Mouse (Mus musculus) kidney, embryonic 16.5 days (tissue): ENCODE measurements at regions not wholly inside any gene's neighbourhood (a gene's known extent, or its start where the extent isn't known, plus 50 kb on each side); places are given as distances from the start of the nearest gene placed in this dataset.
A peak's percentile ranks its signal among the peaks of the same experiment; 100 is the strongest.

ENCODE experiments used
- ATAC-seq: fragments of 200-750 bp; cut with Nextera tagmentation; 2 replicates; pipeline ENCODE4 v1.8.0; 2017; ENCODE audit warnings: moderate TSS enrichment; ENCODE audit not compliant: low FRiP score, low TSS enrichment
- H3K27ac ChIP-seq: fragments of 300-500 bp; sonication (generic); 2 replicates; pipeline ENCODE4 v1.5.1; 2014; ENCODE audit warnings: low read length
- H3K27me3 ChIP-seq: fragments of 300-500 bp; sonication (generic); 2 replicates; pipeline ENCODE4 v1.6.1; 2014; ENCODE audit warnings: low read length, control low read depth, mixed read lengths; ENCODE audit not compliant: insufficient read depth
- H3K36me3 ChIP-seq: fragments of 300-500 bp; sonication (generic); 2 replicates; pipeline ENCODE4 v1.6.1; 2014; ENCODE audit warnings: low read length, control low read depth, mixed read lengths; ENCODE audit not compliant: insufficient read depth
- H3K4me1 ChIP-seq: fragments of 300-500 bp; sonication (generic); 2 replicates; pipeline ENCODE4 v1.6.1; 2014; ENCODE audit warnings: low read length, control low read depth, mixed read lengths; ENCODE audit not compliant: insufficient read depth
- H3K4me2 ChIP-seq: fragments of 300-500 bp; sonication (generic); replicated peaks from 2 replicates; pipeline ENCODE4 v1.6.1; 2014; ENCODE audit warnings: low read depth, low read length
- H3K4me3 ChIP-seq: fragments of 300-500 bp; sonication (generic); 2 replicates; pipeline ENCODE4 v1.5.1; 2014; ENCODE audit warnings: mild to moderate bottlenecking, low read length
- H3K9ac ChIP-seq: fragments of 300-500 bp; sonication (generic); replicated peaks from 2 replicates; pipeline ENCODE4 v1.6.1; 2014; ENCODE audit warnings: low read length
- H3K9me3 ChIP-seq: fragments of 300-500 bp; sonication (generic); 2 replicates; pipeline ENCODE4 v1.6.1; 2016; ENCODE audit warnings: low read length, control low read depth
- WGBS: fragments of 180-500 bp; shearing (Covaris S2); extraction: QIAGEN DNeasy Blood & Tissue Kit; methylation state at CpG from one replicate; pipeline ENCODE4 v1.1.7; 2014; 5-methylcytosine and 5-hydroxymethylcytosine counted together

DNA sequence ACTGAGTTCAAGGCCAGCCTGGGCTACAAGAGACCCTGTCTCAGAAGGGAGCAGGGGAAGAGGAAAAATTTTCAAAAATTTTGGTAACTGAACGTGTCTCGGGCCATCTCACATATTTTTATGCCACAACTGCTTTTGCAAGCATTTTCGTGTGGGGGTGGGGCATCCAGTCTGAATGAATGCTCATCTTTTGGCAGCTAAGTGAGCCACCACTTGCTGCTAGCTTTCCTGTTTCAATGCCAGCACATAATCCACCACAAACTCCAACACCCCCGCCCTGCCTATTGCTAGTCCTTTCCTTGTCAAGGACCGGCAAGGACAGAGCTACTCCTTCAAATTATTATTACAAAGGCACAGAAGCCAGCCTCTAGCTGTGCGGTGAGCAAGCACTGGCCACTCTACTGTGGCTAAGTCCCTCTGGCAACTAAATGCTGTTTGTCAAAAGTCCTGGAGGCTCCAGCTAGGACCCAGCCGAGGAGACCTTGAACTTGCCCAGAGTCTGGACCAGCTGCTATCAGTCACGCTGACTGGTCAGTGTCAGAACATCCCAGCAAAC lies 148.0 kb downstream of the 2410131K14Rik start:
- H3K4me1 ChIP-seq = peaks cover 7% of the 10 kb centered on the region
- H3K9me3 ChIP-seq = peaks cover 21% of the 10 kb centered on the region
- H3K4me3 ChIP-seq = no peak overlapping the region
- 79% methylated on average over 8 of the region's 8 CpGs for WGBS
- no peak overlapping the region for H3K4me2 ChIP-seq
- H3K9ac ChIP-seq = no peak overlapping the region
- ATAC-seq = no peak
- H3K36me3 ChIP-seq = no peaks in the 10 kb centered on the region
- peaks cover 10% of the 10 kb centered on the region for H3K27me3 ChIP-seq
- H3K27ac ChIP-seq = no peak overlapping the region

DNA sequence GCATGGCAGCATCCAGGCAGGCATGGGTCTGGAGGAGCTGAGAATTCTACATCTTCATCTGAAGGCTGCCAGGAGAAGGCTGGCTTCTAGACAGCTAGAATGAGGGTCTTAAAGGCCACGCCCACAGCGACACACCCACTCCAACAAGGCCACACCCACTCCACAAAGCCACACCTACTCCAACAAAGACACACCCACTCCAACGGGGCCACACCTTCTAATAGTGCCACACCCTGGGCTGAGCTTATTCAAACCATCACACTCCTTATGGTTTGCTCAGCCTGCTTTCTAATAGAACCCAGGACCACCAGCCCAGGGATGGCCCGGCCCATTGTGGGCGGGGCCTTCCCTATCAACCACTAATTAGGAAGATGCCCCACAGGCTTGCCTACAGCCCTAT lies 149.0 kb downstream of the 2410131K14Rik start:
- Histone ChIP-seq H3K4me2 (no peak overlapping the region), H3K4me3 (no peak overlapping the region)
- no peak for ATAC-seq

DNA sequence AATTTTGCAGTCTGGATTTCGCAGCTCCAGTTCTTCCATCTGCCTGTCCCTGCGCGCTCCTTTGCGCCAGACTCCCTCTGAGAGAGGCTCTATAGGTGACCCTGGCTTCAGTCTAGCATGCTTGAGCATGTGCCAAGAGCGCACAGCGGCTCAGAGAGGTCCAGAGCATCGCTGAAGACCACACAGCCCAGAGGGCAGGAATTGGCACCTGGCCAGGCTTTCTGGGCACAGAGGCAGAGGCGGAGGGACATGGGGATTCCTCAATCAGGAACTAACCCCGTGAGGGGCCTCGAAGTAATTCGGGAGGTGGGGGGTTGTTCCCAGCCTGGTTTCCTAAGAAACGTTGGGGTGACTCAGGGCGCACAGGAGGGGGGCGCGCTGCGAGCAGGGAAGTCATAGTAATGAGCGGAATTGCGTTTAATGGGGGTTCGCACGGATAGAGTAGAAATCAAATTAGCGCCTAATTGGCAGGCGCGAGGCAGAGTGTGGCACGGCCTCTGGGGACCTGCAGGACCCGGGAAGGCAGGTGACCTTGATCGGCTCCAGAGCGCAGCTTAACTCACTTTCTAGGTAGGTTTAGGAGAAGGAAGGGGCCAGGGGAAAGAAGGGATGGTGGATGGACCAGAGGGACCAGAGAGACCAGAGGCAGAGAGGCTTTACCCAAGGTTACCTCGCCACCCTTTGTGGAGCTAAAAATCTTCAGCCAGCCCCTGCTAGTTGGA lies 151.1 kb downstream of the 2410131K14Rik start:
- peaks cover 10% of the 10 kb centered on the region for H3K27me3 ChIP-seq
- H3K9ac ChIP-seq = no peak overlapping the region
- no peak for ATAC-seq
- H3K4me1 ChIP-seq = peaks cover 7% of the 10 kb centered on the region
- H3K36me3 ChIP-seq = no peaks in the 10 kb centered on the region
- peak overlapping the region; percentile 10 for H3K4me3 ChIP-seq
- H3K9me3 ChIP-seq = peaks cover 1% of the 10 kb centered on the region; the same call in 1 of the 2 replicates
- H3K4me2 ChIP-seq = peak overlapping the region; percentile 33
- WGBS = 13% methylated on average over 28 of the region's 28 CpGs
- no peak overlapping the region for H3K27ac ChIP-seq

More for the DNA sequence above, 149.0 kb downstream of the 2410131K14Rik start:
- 60% methylated on average over 5 of the region's 5 CpGs for WGBS
- peaks cover 7% of the 10 kb centered on the region for H3K4me1 ChIP-seq
- no peak overlapping the region for H3K9ac ChIP-seq
- no peaks in the 10 kb centered on the region for H3K36me3 ChIP-seq
- no peak overlapping the region for H3K27ac ChIP-seq
- peaks cover 21% of the 10 kb centered on the region for H3K9me3 ChIP-seq
- peaks cover 10% of the 10 kb centered on the region for H3K27me3 ChIP-seq

DNA sequence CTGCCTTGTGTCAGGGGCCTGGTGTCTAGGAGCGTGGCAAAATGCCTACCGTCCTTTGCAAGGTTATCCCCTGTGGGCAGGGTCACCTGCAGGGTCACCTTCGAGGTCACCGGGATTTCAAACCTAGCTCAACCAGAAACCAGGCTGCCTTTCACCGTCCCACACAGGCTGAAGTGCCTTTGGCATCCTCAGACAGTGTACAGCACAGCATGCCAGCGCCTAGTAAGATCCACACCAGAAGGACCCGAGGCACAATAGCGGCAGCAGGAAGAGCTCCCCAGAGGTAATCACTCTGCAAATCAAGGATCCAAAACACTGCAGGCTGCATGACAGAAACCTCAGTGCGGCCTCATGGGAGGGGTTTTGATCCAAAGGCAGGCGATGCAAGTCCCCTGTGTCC lies 155.9 kb downstream of the 2410131K14Rik start:
- peaks cover 5% of the 10 kb centered on the region for H3K9me3 ChIP-seq
- no peak overlapping the region for H3K9ac ChIP-seq
- no peak overlapping the region for H3K4me3 ChIP-seq
- H3K27me3 ChIP-seq = peaks cover 7% of the 10 kb centered on the region
- WGBS = 58% methylated on average over 10 of the region's 10 CpGs
- no peak overlapping the region for H3K4me2 ChIP-seq
- no peak for ATAC-seq
- no peak overlapping the region for H3K27ac ChIP-seq
- H3K36me3 ChIP-seq = no peaks in the 10 kb centered on the region
- peaks cover 7% of the 10 kb centered on the region for H3K4me1 ChIP-seq

DNA sequence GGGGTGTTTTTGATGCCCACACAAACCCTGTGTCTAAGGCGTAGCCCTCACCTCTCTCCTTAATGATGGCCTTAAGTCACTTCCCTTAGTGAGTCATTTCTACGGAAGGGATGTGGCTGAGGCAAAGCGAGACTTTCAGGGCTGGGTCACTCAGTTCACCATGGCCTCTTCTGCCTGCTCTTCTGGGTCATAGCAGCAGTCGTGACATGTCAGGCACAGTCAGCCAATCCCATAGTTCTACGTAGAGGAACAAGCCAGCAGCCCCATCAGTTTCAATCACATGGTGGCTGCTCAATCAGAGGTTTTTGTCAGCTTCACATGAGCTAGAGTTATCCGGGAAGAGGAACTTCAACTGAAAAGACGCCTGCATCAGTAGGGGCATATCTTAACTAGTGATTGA lies 156.1 kb upstream of the Med13l start:
- H3K27me3 ChIP-seq = no peaks in the 10 kb centered on the region
- no peak overlapping the region for H3K4me3 ChIP-seq
- H3K9me3 ChIP-seq = peaks cover 5% of the 10 kb centered on the region
- H3K4me2 ChIP-seq = no peak overlapping the region
- H3K36me3 ChIP-seq = no peaks in the 10 kb centered on the region
- no peak for ATAC-seq
- no peak overlapping the region for H3K27ac ChIP-seq
- no peaks in the 10 kb centered on the region for H3K4me1 ChIP-seq
- no peak overlapping the region for H3K9ac ChIP-seq
- 74% methylated on average over 7 of the region's 7 CpGs for WGBS

DNA sequence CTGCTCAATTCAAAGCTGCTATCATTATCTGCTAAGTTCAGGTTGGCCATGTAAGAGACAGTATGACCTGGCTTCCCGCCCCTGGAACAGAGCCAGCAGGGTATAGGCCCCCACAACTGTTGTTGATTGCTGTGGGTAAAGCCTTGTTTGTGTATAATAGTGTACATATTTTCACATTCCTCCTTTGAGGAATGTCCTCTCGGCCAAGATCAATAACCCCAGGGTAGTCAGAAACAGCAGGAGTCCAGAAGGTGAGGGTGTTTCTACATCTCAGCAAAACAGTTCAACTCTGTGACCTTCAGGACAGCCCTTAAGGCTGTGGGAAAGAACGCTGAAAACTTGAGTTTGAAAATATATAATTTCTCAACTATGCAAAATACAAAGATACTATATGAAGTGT lies 155.1 kb upstream of the Med13l start:
- ATAC-seq = no peak
- Histone ChIP-seq H3K4me3 (no peak overlapping the region), H3K36me3 (no peaks in the 10 kb centered on the region), H3K9ac (no peak overlapping the region), H3K9me3 (peaks cover 5% of the 10 kb centered on the region), H3K4me2 (no peak overlapping the region), H3K4me1 (no peaks in the 10 kb centered on the region), H3K27me3 (no peaks in the 10 kb centered on the region), H3K27ac (no peak overlapping the region)
- 91% methylated on average over 3 of the region's 3 CpGs for WGBS

DNA sequence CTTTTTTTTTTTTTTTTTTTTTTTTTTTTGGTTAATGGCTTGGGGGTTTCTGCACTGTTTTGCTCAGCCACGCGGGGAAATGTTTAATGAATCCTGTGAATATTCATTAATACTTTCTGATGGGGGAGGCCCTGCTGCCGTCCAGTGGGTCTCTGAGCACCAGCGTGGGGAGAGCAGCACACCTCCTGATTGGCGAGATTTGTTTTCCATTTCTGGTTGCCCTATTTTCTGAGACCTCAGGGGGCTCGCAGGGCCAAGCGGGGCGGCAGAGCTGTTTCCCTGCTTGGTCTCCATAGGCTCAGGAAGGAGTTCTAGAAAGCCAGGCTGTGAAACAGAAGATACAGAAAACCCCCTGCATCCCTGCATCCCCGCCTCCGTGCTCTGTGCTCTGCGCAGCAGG lies 153.0 kb upstream of the Med13l start:
- H3K4me2 ChIP-seq = no peak overlapping the region
- H3K27me3 ChIP-seq = no peaks in the 10 kb centered on the region
- H3K36me3 ChIP-seq = no peaks in the 10 kb centered on the region
- H3K4me1 ChIP-seq = no peaks in the 10 kb centered on the region
- H3K9me3 ChIP-seq = peaks cover 5% of the 10 kb centered on the region
- no peak for ATAC-seq
- WGBS = 54% methylated on average over 11 of the region's 11 CpGs
- no peak overlapping the region for H3K4me3 ChIP-seq
- H3K9ac ChIP-seq = no peak overlapping the region
- H3K27ac ChIP-seq = no peak overlapping the region

DNA sequence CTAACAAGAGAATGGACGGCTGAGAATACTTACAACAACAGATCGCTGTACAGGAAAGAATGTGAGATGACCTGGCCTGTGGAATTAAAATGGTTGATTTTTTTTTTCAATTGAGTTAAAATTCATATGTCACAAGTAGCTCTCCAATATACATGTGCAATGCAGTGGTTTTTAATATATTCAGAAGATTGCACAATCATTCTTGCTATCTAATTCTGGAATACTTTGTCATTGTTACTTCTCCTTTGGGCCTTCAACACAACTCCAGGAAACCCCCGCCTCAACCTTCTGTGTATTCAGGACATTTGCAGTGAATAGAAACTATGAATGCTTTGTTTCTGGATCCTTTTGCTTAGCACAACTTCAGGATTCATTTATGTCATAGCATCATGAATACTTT lies 152.5 kb upstream of the Med13l start:
- H3K27me3 ChIP-seq = no peaks in the 10 kb centered on the region
- H3K4me2 ChIP-seq = no peak overlapping the region
- no peak overlapping the region for H3K27ac ChIP-seq
- H3K9ac ChIP-seq = no peak overlapping the region
- H3K4me1 ChIP-seq = no peaks in the 10 kb centered on the region
- peaks cover 5% of the 10 kb centered on the region for H3K9me3 ChIP-seq
- no peak for ATAC-seq
- H3K4me3 ChIP-seq = no peak overlapping the region
- 77% methylated on average over 3 of the region's 3 CpGs for WGBS
- H3K36me3 ChIP-seq = no peaks in the 10 kb centered on the region

DNA sequence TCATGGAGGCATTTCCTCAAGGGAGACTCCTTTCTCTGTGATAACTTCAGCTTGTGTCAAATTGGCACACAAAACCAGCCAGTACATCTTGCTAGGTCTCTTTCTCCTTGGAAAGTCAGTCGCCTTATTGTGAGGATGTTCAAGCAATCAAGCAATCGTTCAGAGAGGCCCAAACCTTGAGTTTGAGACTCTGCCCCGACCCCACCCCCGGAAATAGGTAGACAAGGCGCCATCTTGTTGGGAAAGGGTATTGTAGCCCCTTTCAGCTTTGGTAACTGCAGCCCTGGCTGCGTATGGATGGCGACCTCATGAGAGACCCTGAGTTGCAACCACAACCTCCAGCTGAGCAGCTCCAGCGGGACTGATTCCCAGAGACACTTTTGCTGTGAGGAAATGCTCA lies 151.7 kb upstream of the Med13l start:
- ATAC-seq = no peak
- Histone ChIP-seq H3K36me3 (no peaks in the 10 kb centered on the region), H3K4me1 (no peaks in the 10 kb centered on the region), H3K9ac (no peak overlapping the region), H3K27me3 (no peaks in the 10 kb centered on the region), H3K4me3 (no peak overlapping the region), H3K4me2 (no peak overlapping the region), H3K9me3 (peaks cover 5% of the 10 kb centered on the region), H3K27ac (no peak overlapping the region)
- 84% methylated on average over 8 of the region's 8 CpGs for WGBS

DNA sequence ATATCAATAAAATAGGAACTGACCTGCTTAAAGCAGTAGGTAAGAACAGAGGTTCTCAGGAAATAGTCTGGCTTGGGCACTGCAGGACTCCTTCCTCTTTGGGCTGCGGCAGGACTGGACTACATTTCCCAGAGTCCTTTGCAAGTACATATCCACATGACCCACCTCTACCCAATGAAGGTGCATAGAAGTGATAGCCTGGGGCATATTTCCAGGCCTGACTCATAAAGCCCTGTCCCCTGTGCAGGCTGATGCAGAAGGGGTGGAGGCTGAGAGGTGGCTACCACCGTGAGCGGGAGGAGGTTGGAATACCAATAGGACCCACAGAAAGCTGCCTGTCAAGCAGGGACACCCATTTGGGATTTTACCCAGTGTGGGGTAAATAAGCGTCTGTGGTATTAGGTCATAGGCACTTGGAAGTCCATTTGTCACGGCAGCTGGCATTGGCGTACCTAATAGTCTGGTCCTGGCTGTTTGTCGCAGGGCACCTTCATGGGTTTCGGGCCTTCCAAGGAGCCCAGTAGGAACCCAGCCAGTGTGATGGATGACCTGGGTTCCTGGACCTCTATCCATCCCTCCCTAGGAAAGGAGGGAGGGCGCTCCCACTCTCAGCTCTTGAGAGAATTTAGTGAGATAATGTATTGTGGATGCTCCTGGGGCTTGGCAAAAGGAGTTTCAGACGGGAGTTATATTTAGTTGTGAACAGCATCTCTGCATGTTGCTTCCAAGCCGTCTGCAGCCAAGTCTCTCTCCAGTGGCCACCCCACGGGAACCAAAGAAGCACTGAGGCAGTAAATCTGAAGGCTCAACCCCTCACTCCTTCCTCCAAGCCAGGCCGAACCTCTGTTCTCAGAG lies 146.8 kb upstream of the Med13l start:
- Histone ChIP-seq H3K9ac (no peak overlapping the region), H3K4me1 (no peaks in the 10 kb centered on the region), H3K9me3 (0 out of 2 replicates have a peak, but pooled peaks cover 2% of the 10 kb centered on the region), H3K36me3 (no peaks in the 10 kb centered on the region), H3K4me3 (no peak overlapping the region), H3K4me2 (no peak overlapping the region), H3K27me3 (no peaks in the 10 kb centered on the region), H3K27ac (no peak overlapping the region)
- 68% methylated on average over 13 of the region's 13 CpGs for WGBS
- ATAC-seq = peak; percentile 93
